Mouse (Mus musculus): ENCODE results near the gene Sae1.

The Sae1 gene

DNA sequence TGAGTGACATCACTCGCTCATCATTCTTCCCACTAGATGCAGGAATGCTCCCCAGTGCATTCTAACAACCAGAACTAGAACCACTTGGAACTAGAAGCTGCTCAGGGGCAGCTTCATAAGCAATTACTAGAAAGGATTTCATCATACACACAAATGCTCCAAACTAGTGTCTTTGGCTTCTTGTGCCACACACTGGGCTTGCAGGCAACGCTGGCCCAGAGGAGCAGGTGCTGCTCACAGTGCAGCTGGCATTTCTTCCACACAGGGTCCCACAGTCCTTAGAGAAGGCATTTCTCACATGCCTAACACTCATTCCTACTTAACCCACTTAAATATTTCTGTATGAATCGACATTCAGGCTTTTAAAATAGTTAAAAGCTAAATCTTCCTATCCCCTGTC, 30.0 kb downstream of the Sae1 start:
- peaks cover 88% of the 10 kb centered on the region for H3K36me3 ChIP-seq (ENCODE audit: insufficient read depth, low read length)
- no peak for TF ChIP-seq POU5F1 (IDR thresholded peaks at IDR 0.05; ENCODE audit: borderline replicate concordance, low read length)
- TF ChIP-seq CTCF (conservative IDR thresholded peaks at IDR 0.05; ENCODE audit: low read length), result no peak
- peaks cover 58% of the 10 kb centered on the region for H3K4me1 ChIP-seq (replicated peaks; ENCODE audit: low read depth, low read length)

DNA sequence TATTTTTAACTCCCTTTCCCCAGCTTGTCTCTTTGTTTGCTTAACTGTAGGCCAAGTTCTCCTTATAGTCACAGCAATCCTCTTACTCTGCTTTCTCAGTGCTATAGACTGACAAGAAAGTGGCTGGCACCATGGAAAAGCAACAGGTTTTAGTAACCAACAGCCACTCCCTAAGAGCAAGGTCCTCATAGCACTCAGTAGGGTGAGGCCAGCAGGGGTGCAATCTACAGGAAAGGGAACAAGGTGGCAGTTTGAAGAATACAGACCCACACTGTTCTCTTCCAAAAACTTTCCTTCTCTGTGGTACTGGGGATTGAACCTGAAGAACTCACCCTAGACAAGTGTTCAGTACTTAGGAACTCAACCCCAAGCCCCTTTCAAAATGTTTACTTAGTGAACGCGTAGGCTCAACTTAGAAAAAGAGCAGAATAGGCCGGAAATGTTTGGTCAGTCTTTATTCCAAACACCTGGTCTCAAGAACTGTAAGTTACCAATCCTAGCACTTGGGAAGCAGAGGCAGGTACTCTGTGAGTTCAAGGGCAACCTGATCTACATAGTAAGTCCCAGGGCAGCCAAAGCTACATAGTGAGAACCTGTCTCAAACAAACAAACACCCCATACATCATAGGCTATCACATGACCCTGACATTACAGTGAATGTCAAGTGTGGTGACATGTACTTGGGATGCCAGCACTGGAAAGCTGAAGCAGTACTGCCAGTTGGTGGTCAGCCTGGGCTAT, 31.6 kb downstream of the Sae1 start:
- Histone ChIP-seq H3K4me1 (replicated peaks; ENCODE audit: low read depth, low read length) (peaks cover 43% of the 10 kb centered on the region), H3K4me3 (replicated peaks; ENCODE audit: low read length) (no peak overlapping the region), H3K36me3 (ENCODE audit: insufficient read depth, low read length) (peaks cover 88% of the 10 kb centered on the region), H3K9me3 (ENCODE audit: low read length) (no peaks in the 10 kb centered on the region), H3K27me3 (ENCODE audit: insufficient read depth, low read length) (no peaks in the 10 kb centered on the region)
- no peak for TF ChIP-seq NANOG (IDR thresholded peaks at IDR 0.05; ENCODE audit: borderline replicate concordance, low read length)
- no peak for TF ChIP-seq POU5F1 (IDR thresholded peaks at IDR 0.05; ENCODE audit: borderline replicate concordance, low read length)
- no peak for TF ChIP-seq CTCF (conservative IDR thresholded peaks at IDR 0.05; ENCODE audit: low read length)

More for the DNA sequence above, 30.0 kb downstream of the Sae1 start:
- no peak overlapping the region for H3K4me3 ChIP-seq (replicated peaks; ENCODE audit: low read length)
- no peaks in the 10 kb centered on the region for H3K27me3 ChIP-seq (ENCODE audit: insufficient read depth, low read length)
- H3K9me3 ChIP-seq (ENCODE audit: low read length), result no peaks in the 10 kb centered on the region

DNA sequence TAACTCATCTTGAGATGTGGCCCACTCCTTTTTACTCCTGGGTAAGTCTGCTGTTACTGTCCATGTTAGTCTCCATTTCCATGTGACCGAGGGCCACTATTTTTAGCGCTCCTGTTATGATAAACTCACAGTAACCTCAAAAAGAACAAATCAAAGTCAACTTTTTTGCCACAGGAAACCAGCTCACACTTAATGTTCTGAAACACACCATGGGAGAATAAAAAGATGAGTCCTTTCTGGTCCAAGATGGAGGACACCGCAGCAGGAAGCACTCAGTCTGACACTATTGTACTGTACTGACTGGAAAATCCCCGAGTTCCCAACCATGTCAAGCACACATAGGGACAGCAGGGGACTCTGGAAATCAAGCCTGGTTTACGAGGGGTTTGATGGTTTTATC, 37.6 kb downstream of the Sae1 start:
- H3K4me1 ChIP-seq (replicated peaks; ENCODE audit: low read depth, low read length), result peaks cover 33% of the 10 kb centered on the region
- H3K27me3 ChIP-seq (ENCODE audit: insufficient read depth, low read length), result no peaks in the 10 kb centered on the region
- H3K36me3 ChIP-seq (ENCODE audit: insufficient read depth, low read length), result peaks cover 86% of the 10 kb centered on the region
- TF ChIP-seq POU5F1 (IDR thresholded peaks at IDR 0.05; ENCODE audit: borderline replicate concordance, low read length) (no peak), CTCF (conservative IDR thresholded peaks at IDR 0.05; ENCODE audit: low read length) (no peak), NANOG (IDR thresholded peaks at IDR 0.05; ENCODE audit: borderline replicate concordance, low read length) (no peak)
- no peak overlapping the region for H3K4me3 ChIP-seq (replicated peaks; ENCODE audit: low read length)
- H3K9me3 ChIP-seq (ENCODE audit: low read length), result no peaks in the 10 kb centered on the region

DNA sequence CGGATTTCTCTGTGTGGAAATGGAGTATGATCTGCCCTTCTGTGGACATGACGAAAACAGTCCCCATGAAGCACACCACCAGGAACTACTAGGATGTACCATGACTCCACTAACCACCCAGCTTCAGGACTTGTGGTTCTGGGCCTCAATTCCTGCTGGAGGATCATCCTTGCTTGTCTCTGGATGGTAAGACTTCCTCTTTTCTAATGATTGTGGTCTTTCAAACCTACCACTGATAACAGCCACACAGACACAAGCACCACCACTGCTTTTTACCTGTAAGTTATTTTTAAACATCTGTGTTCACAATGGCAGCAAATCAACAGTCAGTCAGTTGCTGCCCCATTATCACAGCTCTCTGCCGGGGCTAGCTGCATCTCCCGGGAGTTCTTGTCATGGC, 42.3 kb downstream of the Sae1 start:
- Histone ChIP-seq H3K9me3 (ENCODE audit: low read length) (no peaks in the 10 kb centered on the region), H3K4me1 (replicated peaks; ENCODE audit: low read depth, low read length) (peaks cover 41% of the 10 kb centered on the region), H3K27me3 (ENCODE audit: insufficient read depth, low read length) (no peaks in the 10 kb centered on the region), H3K36me3 (ENCODE audit: insufficient read depth, low read length) (peaks cover 91% of the 10 kb centered on the region), H3K4me3 (replicated peaks; ENCODE audit: low read length) (no peak overlapping the region)
- TF ChIP-seq NANOG (IDR thresholded peaks at IDR 0.05; ENCODE audit: borderline replicate concordance, low read length), result no peak
- TF ChIP-seq CTCF (conservative IDR thresholded peaks at IDR 0.05; ENCODE audit: low read length), result no peak
- no peak for TF ChIP-seq POU5F1 (IDR thresholded peaks at IDR 0.05; ENCODE audit: borderline replicate concordance, low read length)

DNA sequence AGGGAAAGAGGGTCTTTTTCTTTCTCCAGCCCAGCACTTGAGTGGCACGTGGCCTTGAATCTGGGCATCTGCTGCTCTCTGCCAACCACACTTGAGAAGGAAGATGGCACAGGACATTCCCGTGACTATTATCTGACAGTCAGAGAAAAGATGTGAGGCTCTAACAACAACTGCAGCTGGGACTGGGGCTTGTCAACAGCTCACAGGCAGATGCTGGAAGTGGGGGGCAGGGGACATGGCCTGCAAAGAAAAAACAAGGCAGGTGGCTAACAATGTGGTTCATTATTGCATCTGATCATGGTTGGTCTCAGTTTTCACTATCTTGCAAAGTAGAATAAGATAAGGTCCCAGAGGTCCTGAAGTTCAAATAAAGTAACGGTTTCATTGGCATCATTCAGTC, 43.0 kb downstream of the Sae1 start:
- no peaks in the 10 kb centered on the region for H3K27me3 ChIP-seq (ENCODE audit: insufficient read depth, low read length)
- H3K9me3 ChIP-seq (ENCODE audit: low read length), result no peaks in the 10 kb centered on the region
- TF ChIP-seq POU5F1 (IDR thresholded peaks at IDR 0.05; ENCODE audit: borderline replicate concordance, low read length) (no peak), NANOG (IDR thresholded peaks at IDR 0.05; ENCODE audit: borderline replicate concordance, low read length) (no peak), CTCF (conservative IDR thresholded peaks at IDR 0.05; ENCODE audit: low read length) (no peak)

DNA sequence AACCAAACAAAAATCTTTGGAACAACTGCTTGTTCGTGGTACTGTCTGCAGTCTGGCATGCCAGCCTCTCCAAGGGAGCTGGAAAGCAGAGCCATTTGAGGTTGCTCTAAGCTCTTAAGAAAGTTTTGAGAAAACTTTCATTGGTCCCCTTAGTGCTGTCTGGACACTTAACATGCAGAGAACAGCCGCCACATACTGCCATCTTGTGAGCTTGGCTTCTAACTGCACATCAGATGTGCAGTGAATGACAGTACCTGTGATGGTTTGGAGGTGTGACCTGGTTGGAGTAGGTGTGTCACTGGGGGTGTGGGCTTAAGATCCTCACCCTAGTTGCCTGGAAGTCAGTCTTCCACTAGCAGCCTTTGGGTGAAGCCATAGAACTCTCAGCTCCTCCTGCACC, 49.9 kb downstream of the Sae1 start:
- H3K27me3 ChIP-seq (ENCODE audit: insufficient read depth, low read length), result no peaks in the 10 kb centered on the region
- peaks cover 94% of the 10 kb centered on the region for H3K36me3 ChIP-seq (ENCODE audit: insufficient read depth, low read length)
- H3K9me3 ChIP-seq (ENCODE audit: low read length), result no peaks in the 10 kb centered on the region
- peaks cover 18% of the 10 kb centered on the region for H3K4me1 ChIP-seq (replicated peaks; ENCODE audit: low read depth, low read length)
- no peak overlapping the region for H3K4me3 ChIP-seq (replicated peaks; ENCODE audit: low read length)
- TF ChIP-seq POU5F1 (IDR thresholded peaks at IDR 0.05; ENCODE audit: borderline replicate concordance, low read length) (no peak), NANOG (IDR thresholded peaks at IDR 0.05; ENCODE audit: borderline replicate concordance, low read length) (no peak), CTCF (conservative IDR thresholded peaks at IDR 0.05; ENCODE audit: low read length) (no peak)

More for the DNA sequence above, 43.0 kb downstream of the Sae1 start:
- Histone ChIP-seq H3K36me3 (ENCODE audit: insufficient read depth, low read length) (peaks cover 91% of the 10 kb centered on the region), H3K4me3 (replicated peaks; ENCODE audit: low read length) (no peak overlapping the region), H3K4me1 (replicated peaks; ENCODE audit: low read depth, low read length) (peaks cover 42% of the 10 kb centered on the region)

DNA sequence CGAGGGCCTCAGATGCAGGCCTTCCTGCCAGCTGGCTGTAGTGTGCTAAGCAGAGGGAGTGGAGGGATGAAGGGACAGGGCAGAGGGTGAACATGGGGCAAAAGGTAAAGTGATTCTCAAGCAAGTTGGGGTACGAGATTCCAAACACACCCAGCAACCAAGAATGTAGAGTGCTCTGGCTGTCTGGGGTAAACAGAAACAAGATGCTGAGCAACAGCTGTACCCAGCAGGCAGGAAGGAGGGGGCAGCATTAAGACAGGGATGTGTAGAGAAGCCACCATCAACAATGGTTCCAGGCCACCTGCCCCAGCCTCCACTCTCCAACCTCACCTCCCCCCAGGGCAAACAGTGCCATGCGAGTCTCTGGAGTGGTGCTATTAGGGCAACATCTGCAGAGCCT, 58.5 kb downstream of the Sae1 start:
- Histone ChIP-seq H3K36me3 (ENCODE audit: insufficient read depth, low read length) (peaks cover 94% of the 10 kb centered on the region), H3K4me3 (replicated peaks; ENCODE audit: low read length) (no peak overlapping the region), H3K27me3 (ENCODE audit: insufficient read depth, low read length) (no peaks in the 10 kb centered on the region), H3K9me3 (ENCODE audit: low read length) (no peaks in the 10 kb centered on the region), H3K4me1 (replicated peaks; ENCODE audit: low read depth, low read length) (peaks cover 59% of the 10 kb centered on the region)
- TF ChIP-seq CTCF (conservative IDR thresholded peaks at IDR 0.05; ENCODE audit: low read length) (no peak), NANOG (IDR thresholded peaks at IDR 0.05; ENCODE audit: borderline replicate concordance, low read length) (no peak), POU5F1 (IDR thresholded peaks at IDR 0.05; ENCODE audit: borderline replicate concordance, low read length) (no peak)

DNA sequence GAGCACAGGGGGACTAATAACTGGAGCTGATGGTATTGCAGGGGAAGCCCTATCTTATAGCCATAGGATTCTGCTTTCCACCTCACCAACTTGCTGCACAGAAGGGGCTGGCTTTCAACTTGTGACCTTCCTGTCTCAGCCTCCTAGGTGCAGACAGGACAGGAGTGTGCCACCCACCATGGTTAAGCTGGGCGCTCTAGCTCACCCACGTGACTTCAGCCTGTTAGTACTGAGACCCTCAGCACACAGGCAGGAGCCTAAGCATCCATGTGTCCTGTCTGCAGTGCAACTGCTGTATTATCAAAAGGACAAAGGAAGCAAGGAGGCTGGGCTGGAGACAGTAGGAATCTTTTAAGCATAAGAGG, 61.0 kb downstream of the Sae1 start:
- Histone ChIP-seq H3K4me3 (replicated peaks; ENCODE audit: low read length) (no peak overlapping the region), H3K4me1 (replicated peaks; ENCODE audit: low read depth, low read length) (peaks cover 44% of the 10 kb centered on the region), H3K36me3 (ENCODE audit: insufficient read depth, low read length) (peaks cover 68% of the 10 kb centered on the region), H3K9me3 (ENCODE audit: low read length) (no peaks in the 10 kb centered on the region), H3K27me3 (ENCODE audit: insufficient read depth, low read length) (no peaks in the 10 kb centered on the region)
- TF ChIP-seq NANOG (IDR thresholded peaks at IDR 0.05; ENCODE audit: borderline replicate concordance, low read length), result no peak
- no peak for TF ChIP-seq CTCF (conservative IDR thresholded peaks at IDR 0.05; ENCODE audit: low read length)
- TF ChIP-seq POU5F1 (IDR thresholded peaks at IDR 0.05; ENCODE audit: borderline replicate concordance, low read length), result no peak

All from E14TG2a.4 (cell line).